Mouse (Mus musculus): ENCODE measurements around the gene Mycbp. TPM values are rescaled to one million over a fixed set of nuclear protein-coding genes. Genes with fewer than 3 reads are reported as not detected.

Mycbp gene
- total and polyA plus RNA-seq, 3 experiments: 54.2 to 86.6 TPM; not detected in 1

DNA sequence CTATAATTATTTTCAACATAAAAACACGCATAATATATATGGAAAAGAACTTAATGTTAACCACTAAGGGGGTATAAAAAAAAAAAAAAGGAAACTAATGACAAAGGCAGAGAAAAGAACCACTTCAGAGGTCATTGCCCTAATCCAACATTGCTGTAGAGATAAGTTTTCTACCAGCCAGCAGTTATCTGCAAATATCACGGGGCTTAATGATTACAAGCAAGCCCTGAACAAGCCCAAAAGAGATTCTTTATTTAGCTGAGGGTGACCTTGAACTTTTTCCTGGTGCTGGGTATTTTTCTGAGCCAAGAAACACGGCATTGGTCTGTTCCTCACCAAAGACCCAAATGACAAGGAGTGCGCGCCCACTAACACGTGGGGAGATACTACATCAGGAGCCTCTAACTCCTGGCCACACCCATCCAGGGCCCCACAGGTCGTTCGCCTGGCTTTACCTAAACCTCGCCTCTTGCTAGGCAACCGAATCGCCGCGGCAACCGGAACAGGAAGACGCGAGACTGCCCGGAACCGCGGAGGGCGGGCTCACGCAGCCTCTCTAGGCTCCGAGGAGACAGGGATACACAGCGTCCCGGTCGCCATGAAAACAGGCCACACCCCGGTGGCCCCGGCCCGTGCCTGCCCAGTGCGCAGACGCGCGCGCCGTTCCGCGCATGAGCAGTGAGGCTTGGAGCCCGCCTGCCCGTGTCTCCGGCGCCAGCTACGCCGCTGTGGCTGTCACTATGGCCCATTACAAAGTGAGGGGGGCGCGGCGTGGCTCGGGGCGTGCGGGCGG is at the start of gene Mycbp (continued):
- peak; percentile 54; the same call in 1 of the 2 replicates for TF ChIP-seq TBP (IDR thresholded peaks at IDR 0.05; ENCODE audit: low read depth, low read length)
- TF ChIP-seq ZMIZ1 (IDR thresholded peaks at IDR 0.05; ENCODE audit: low read depth, low read length): peak; percentile 68
- TF ChIP-seq NELFE (IDR thresholded peaks at IDR 0.05; ENCODE audit: low read depth, low read length): peak; percentile 67
- TF ChIP-seq RCOR1 (IDR thresholded peaks at IDR 0.05; ENCODE audit: low read depth, low read length): 0 out of 2 replicates have a peak, but pooled peaks have one; percentile 3

DNA sequence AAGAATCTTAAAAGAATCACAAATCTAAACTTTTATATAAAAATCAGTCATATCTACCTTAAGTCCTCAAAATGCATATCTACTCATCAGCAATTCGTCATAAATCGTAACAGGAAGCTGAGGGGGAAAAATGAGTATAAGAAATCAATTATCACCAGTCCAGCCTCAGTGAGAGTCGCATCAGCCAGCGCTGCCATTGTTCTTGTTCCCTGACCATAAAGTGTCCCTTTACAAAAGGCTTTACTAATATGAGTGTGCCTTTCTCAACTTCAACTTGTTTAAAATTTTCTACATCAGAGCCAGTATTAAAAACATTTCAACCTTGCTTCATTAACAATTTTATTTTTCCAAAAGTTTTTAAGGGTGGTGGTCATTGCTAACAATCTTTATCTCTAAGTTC is 47.7 kb upstream of the Mycbp start:
- H3K79me2 ChIP-seq (ENCODE audit: control insufficient read depth, insufficient read depth, low read length, poor library complexity): no peaks in the 10 kb centered on the region
- TF ChIP-seq MXI1 (IDR thresholded peaks at IDR 0.05; ENCODE audit: low read depth, low read length) (no peak), SMC3 (IDR thresholded peaks at IDR 0.05; ENCODE audit: low read depth, low read length) (no peak), CHD2 (IDR thresholded peaks at IDR 0.05; ENCODE audit: low read length) (no peak), ZMIZ1 (IDR thresholded peaks at IDR 0.05; ENCODE audit: low read depth, low read length) (no peak), MEF2A (IDR thresholded peaks at IDR 0.05; ENCODE audit: extremely low read depth, insufficient replicate concordance, low read depth, low read length, poor library complexity, severe bottlenecking) (no peak), USF1 (IDR thresholded peaks at IDR 0.05; ENCODE audit: low read depth, low read length) (no peak), TAL1 (IDR thresholded peaks at IDR 0.05; ENCODE audit: low read length) (no peak), POLR2AphosphoS2 (IDR thresholded peaks at IDR 0.05; ENCODE audit: low read length) (no peak), GATA1 (IDR thresholded peaks at IDR 0.05; ENCODE audit: low read depth, low read length) (no peak), ZC3H11A (IDR thresholded peaks at IDR 0.05; ENCODE audit: low read depth, low read length) (no peak), CHD1 (IDR thresholded peaks at IDR 0.05; ENCODE audit: low read depth, low read length) (no peak), POLR2A (IDR thresholded peaks at IDR 0.05; ENCODE audit: control insufficient read depth in 1 of 2, insufficient read depth in 1 of 2, low read depth in 1 of 2, low read length in 2 of 2, poor library complexity in 1 of 2) (no peak), ZNF384 (IDR thresholded peaks at IDR 0.05; ENCODE audit: low read depth, low read length) (no peak), HCFC1 (IDR thresholded peaks at IDR 0.05; ENCODE audit: low read depth, low read length) (no peak), BHLHE40 (IDR thresholded peaks at IDR 0.05; ENCODE audit: borderline replicate concordance, low read depth, low read length) (no peak), JUND (IDR thresholded peaks at IDR 0.05; ENCODE audit: low read depth, low read length) (no peak), POLR2AphosphoS5 (IDR thresholded peaks at IDR 0.05; ENCODE audit: borderline replicate concordance, low read depth, low read length) (no peak), GABPA (IDR thresholded peaks at IDR 0.05; ENCODE audit: low read depth, low read length) (no peak), MYB (IDR thresholded peaks at IDR 0.05; ENCODE audit: low read depth, low read length) (no peak), EP300 (IDR thresholded peaks at IDR 0.05; ENCODE audit: low read depth in 1 of 2, low read length in 2 of 2) (no peak)
- no peak for DNase-seq (ENCODE audit: low read depth, low spot score)
- H3K4me3 ChIP-seq (ENCODE audit: control insufficient read depth in 1 of 2, insufficient read depth in 1 of 2, low read depth in 2 of 2, low read length in 2 of 2): no peak overlapping the region
- no peaks in the 10 kb centered on the region for H3K9me3 ChIP-seq (replicated peaks; ENCODE audit: insufficient read depth, low read length)
- H3K9ac ChIP-seq (ENCODE audit: control insufficient read depth, low read depth, low read length, poor library complexity, severe bottlenecking): no peak overlapping the region
- no peaks in the 10 kb centered on the region for H3K36me3 ChIP-seq (ENCODE audit: control insufficient read depth in 1 of 2, insufficient read depth in 2 of 2, low read length in 2 of 2)
- H3K4me1 ChIP-seq (ENCODE audit: control insufficient read depth in 1 of 2, insufficient read depth in 2 of 2, low read length in 2 of 2): no peaks in the 10 kb centered on the region
- H3K27me3 ChIP-seq (ENCODE audit: control insufficient read depth in 1 of 2, insufficient read depth in 2 of 2, low read length in 2 of 2): peaks cover 0 to 2% of the 10 kb centered on the region in 2 experiments; a peak in 1 of 4 replicates
- H3K27ac ChIP-seq (ENCODE audit: control insufficient read depth, low read depth, low read length): no peak overlapping the region
